Mouse (Mus musculus): Measurements from ENCODE around the gene Hcn4.

Hcn4 gene

GRCm38 (mm10) chr9:58823139-58823917 lies at the start of gene Hcn4:
Gene Hcn4, plus strand, starts transcription at chr9:58823412.
- no peak for DNase-seq (ENCODE audit: low read depth, low spot score)

GRCm38 (mm10) chr9:58774761-58775160 lies 48.5 kb upstream of the Hcn4 start:
- DNase-seq (ENCODE audit: low read depth, low spot score) = no peak

GRCm38 (mm10) chr9:58775363-58775762 lies 47.8 kb upstream of the Hcn4 start:
- DNase-seq (ENCODE audit: low read depth, low spot score) = peak; percentile 4

- no peak for DNase-seq (ENCODE audit: low read depth, low spot score)
Observed at GRCm38 (mm10) chr9:58789476-58789875, 33.7 kb upstream of the Hcn4 start.

- DNase-seq (ENCODE audit: low read depth, low spot score) = no peak
Observed at GRCm38 (mm10) chr9:58798155-58798554, 25.1 kb upstream of the Hcn4 start.

GRCm38 (mm10) chr9:58801441-58801840 lies 21.8 kb upstream of the Hcn4 start:
- no peak for DNase-seq (ENCODE audit: low read depth, low spot score)

- DNase-seq (ENCODE audit: low read depth, low spot score) = no peak
Observed at GRCm38 (mm10) chr9:58802294-58802693, 20.9 kb upstream of the Hcn4 start.

GRCm38 (mm10) chr9:58802802-58803201 lies 20.4 kb upstream of the Hcn4 start:
- no peak for DNase-seq (ENCODE audit: low read depth, low spot score)

- DNase-seq (ENCODE audit: low read depth, low spot score) = no peak
Observed at GRCm38 (mm10) chr9:58805601-58806318, 17.5 kb upstream of the Hcn4 start.

GRCm38 (mm10) chr9:58811171-58811570 lies 12.0 kb upstream of the Hcn4 start:
- DNase-seq (ENCODE audit: low read depth, low spot score) = no peak

- no peak for DNase-seq (ENCODE audit: low read depth, low spot score)
Observed at GRCm38 (mm10) chr9:58815552-58816260, 7.5 kb upstream of the Hcn4 start.

GRCm38 (mm10) chr9:58816458-58816857 lies 6.8 kb upstream of the Hcn4 start:
- DNase-seq (ENCODE audit: low read depth, low spot score) = no peak

GRCm38 (mm10) chr9:58817676-58818075 lies 5.5 kb upstream of the Hcn4 start:
- DNase-seq (ENCODE audit: low read depth, low spot score) = no peak

GRCm38 (mm10) chr9:58822431-58823091 lies 651 bp upstream of the Hcn4 start:
- DNase-seq (ENCODE audit: low read depth, low spot score) = no peak

GRCm38 (mm10) chr9:58823918-58824215 lies 655 bp downstream of the Hcn4 start:
- no peak for DNase-seq (ENCODE audit: low read depth, low spot score)

GRCm38 (mm10) chr9:58829627-58830026 lies 6.4 kb downstream of the Hcn4 start:
- DNase-seq (ENCODE audit: low read depth, low spot score) = no peak

GRCm38 (mm10) chr9:58832939-58833338 lies 9.7 kb downstream of the Hcn4 start:
- no peak for DNase-seq (ENCODE audit: low read depth, low spot score)

GRCm38 (mm10) chr9:58837174-58837573 lies 14.0 kb downstream of the Hcn4 start:
- no peak for DNase-seq (ENCODE audit: low read depth, low spot score)

GRCm38 (mm10) chr9:58838504-58838903 lies 15.3 kb downstream of the Hcn4 start:
- DNase-seq (ENCODE audit: low read depth, low spot score) = no peak

- DNase-seq (ENCODE audit: low read depth, low spot score) = no peak
Observed at GRCm38 (mm10) chr9:58841655-58842054, 18.4 kb downstream of the Hcn4 start.

GRCm38 (mm10) chr9:58844597-58844996 lies 21.4 kb downstream of the Hcn4 start:
- no peak for DNase-seq (ENCODE audit: low read depth, low spot score)

GRCm38 (mm10) chr9:58847008-58847407 lies 23.8 kb downstream of the Hcn4 start:
- DNase-seq (ENCODE audit: low read depth, low spot score) = no peak

All from c-Kit-negative CD71-positive TER-119-positive erythroid progenitor cells, embryonic 14.5 days (primary cell).